Mouse (Mus musculus) neural tube, embryonic 14.5 days (tissue): ENCODE data around the gene Manbal. TPM values are rescaled to one million over a fixed set of nuclear protein-coding genes. Genes with fewer than 3 reads are reported as not detected.

Experiments used
- ATAC-seq: fragments of 200-750 bp; cut with Nextera tagmentation; 2 replicates; pipeline ENCODE4 v1.8.0; 2017; ENCODE audit warnings: low read depth, mild to moderate bottlenecking, moderate TSS enrichment, moderate library complexity
- H3K27ac ChIP-seq: fragments of 300-500 bp; sonication (generic); 2 replicates; pipeline ENCODE4 v1.5.1; 2014; ENCODE audit warnings: low read depth, mild to moderate bottlenecking, control low read depth, low read length, moderate library complexity, mixed read lengths
- H3K27me3 ChIP-seq: fragments of 300-500 bp; sonication (generic); 2 replicates; pipeline ENCODE4 v1.6.1; 2014; ENCODE audit warnings: low read length; ENCODE audit not compliant: control insufficient read depth, insufficient read depth
- H3K36me3 ChIP-seq: fragments of 300-500 bp; sonication (generic); 2 replicates; pipeline ENCODE4 v1.6.1; 2014; ENCODE audit warnings: low read length, mixed read lengths; ENCODE audit not compliant: control insufficient read depth, insufficient read depth
- H3K4me1 ChIP-seq: fragments of 300-500 bp; sonication (generic); 2 replicates; pipeline ENCODE4 v1.6.1; 2014; ENCODE audit warnings: low read length; ENCODE audit not compliant: control insufficient read depth, insufficient read depth
- H3K4me2 ChIP-seq: fragments of 300-500 bp; sonication (generic); 2 replicates; pipeline ENCODE4 v1.6.1; 2014; ENCODE audit warnings: mild to moderate bottlenecking, low read depth, low read length, control low read depth
- H3K4me3 ChIP-seq: fragments of 300-500 bp; sonication (generic); 2 replicates; pipeline ENCODE4 v1.5.1; 2014; ENCODE audit warnings: low read depth, low read length, control low read depth, mixed read lengths
- H3K9ac ChIP-seq: fragments of 300-500 bp; sonication (generic); replicated peaks from 2 replicates; pipeline ENCODE4 v1.6.1; 2014; ENCODE audit warnings: low read depth, mild to moderate bottlenecking, control low read depth, low read length, mixed read lengths
- H3K9me3 ChIP-seq: fragments of 300-500 bp; sonication (generic); 2 replicates; pipeline ENCODE4 v1.6.1; 2016; ENCODE audit warnings: low read length; ENCODE audit not compliant: control insufficient read depth
- WGBS: fragments of 180-500 bp; shearing (Covaris S2); extraction: QIAGEN DNeasy Blood & Tissue Kit; methylation state at CpG from one replicate; pipeline ENCODE4 v1.1.7; 2014; 5-methylcytosine and 5-hydroxymethylcytosine counted together
- polyA plus RNA-seq: library from polyadenylated mRNA; unstranded; fragments of >200 nt; fragmentation: Nextera tagmentation; extraction: Ambion mirVana; gene quantifications from 2 replicates; pipeline ENCODE4 v1.2.1, GENCODE M21; 2014

Manbal gene
- polyA plus RNA-seq, 1 experiment from 2014 or later, result 58.5 TPM

- peaks cover 20% of the 10 kb centered on the region for H3K4me1 ChIP-seq
- H3K36me3 ChIP-seq, result no peaks in the 10 kb centered on the region
- H3K4me2 ChIP-seq, result no peak overlapping the region
- no peak overlapping the region for H3K4me3 ChIP-seq
- 35% methylated on average over 5 of the region's 5 CpGs for WGBS
- no peak for ATAC-seq
- H3K27ac ChIP-seq, result no peak overlapping the region
- no peaks in the 10 kb centered on the region for H3K9me3 ChIP-seq
- H3K9ac ChIP-seq, result no peak overlapping the region
- H3K27me3 ChIP-seq, result no peaks in the 10 kb centered on the region
Measured at GRCm38 (mm10) chr2:157338663-157339062, 28.7 kb upstream of the Manbal start.

GRCm38 (mm10) chr2:157339532-157339931, 27.9 kb upstream of the Manbal start:
- peaks cover 20% of the 10 kb centered on the region for H3K4me1 ChIP-seq
- H3K4me2 ChIP-seq, result no peak overlapping the region
- H3K27me3 ChIP-seq, result no peaks in the 10 kb centered on the region
- WGBS, result 78% methylated on average over 7 of the region's 7 CpGs
- H3K4me3 ChIP-seq, result no peak overlapping the region
- no peaks in the 10 kb centered on the region for H3K36me3 ChIP-seq
- H3K9ac ChIP-seq, result 0 out of 2 replicates have a peak overlapping the region, but pooled peaks have one; percentile 16
- peak overlapping the region; percentile 86 for H3K27ac ChIP-seq
- no peak for ATAC-seq
- no peaks in the 10 kb centered on the region for H3K9me3 ChIP-seq

GRCm38 (mm10) chr2:157340221-157340741, 27.1 kb upstream of the Manbal start:
- Histone ChIP-seq H3K36me3 (no peaks in the 10 kb centered on the region), H3K9ac (0 out of 2 replicates have a peak overlapping the region, but pooled peaks have one; percentile 16), H3K9me3 (no peaks in the 10 kb centered on the region), H3K27me3 (no peaks in the 10 kb centered on the region), H3K4me2 (no peak overlapping the region), H3K4me3 (no peak overlapping the region), H3K27ac (peak overlapping the region; percentile 86), H3K4me1 (peaks cover 20% of the 10 kb centered on the region)
- WGBS, result 15% methylated on average over 7 of the region's 7 CpGs
- peak; percentile 81 for ATAC-seq

GRCm38 (mm10) chr2:157341554-157342270, 25.7 kb upstream of the Manbal start:
- Histone ChIP-seq H3K9ac (peak overlapping the region; percentile 37), H3K4me2 (no peak overlapping the region), H3K27ac (peak overlapping the region; percentile 86), H3K4me3 (no peak overlapping the region), H3K36me3 (no peaks in the 10 kb centered on the region), H3K9me3 (no peaks in the 10 kb centered on the region), H3K27me3 (no peaks in the 10 kb centered on the region), H3K4me1 (peaks cover 20% of the 10 kb centered on the region)
- peak; percentile 70; the same call in 1 of the 2 replicates for ATAC-seq
- WGBS, result 39% methylated on average over 11 of the region's 11 CpGs

- no peak for ATAC-seq
- peaks cover 20% of the 10 kb centered on the region for H3K4me1 ChIP-seq
Measured at GRCm38 (mm10) chr2:157342328-157342926, 25.0 kb upstream of the Manbal start.

GRCm38 (mm10) chr2:157343337-157343736, 24.1 kb upstream of the Manbal start:
- 61% methylated on average over 6 of the region's 6 CpGs for WGBS
- Histone ChIP-seq H3K4me2 (no peak overlapping the region), H3K36me3 (no peaks in the 10 kb centered on the region), H3K27ac (peak overlapping the region; percentile 23; the same call in 1 of the 2 replicates), H3K27me3 (no peaks in the 10 kb centered on the region), H3K9ac (no peak overlapping the region), H3K4me1 (peaks cover 23% of the 10 kb centered on the region), H3K4me3 (no peak overlapping the region), H3K9me3 (no peaks in the 10 kb centered on the region)
- ATAC-seq, result no peak

More at GRCm38 (mm10) chr2:157342328-157342926, 25.0 kb upstream of the Manbal start:
- Histone ChIP-seq H3K4me2 (no peak overlapping the region), H3K36me3 (no peaks in the 10 kb centered on the region), H3K27me3 (no peaks in the 10 kb centered on the region), H3K27ac (peak overlapping the region; percentile 86), H3K9me3 (no peaks in the 10 kb centered on the region), H3K4me3 (no peak overlapping the region), H3K9ac (peak overlapping the region; percentile 37; the same call in 1 of the 2 replicates)
- WGBS, result 46% methylated on average over 5 of the region's 5 CpGs

- WGBS, result 31% methylated on average over 26 of the region's 26 CpGs
Measured at GRCm38 (mm10) chr2:157347361-157348159, 19.8 kb upstream of the Manbal start, which contains the start of gene Ghrh. Gene Ghrh (minus strand): TSS chr2:157347506.

GRCm38 (mm10) chr2:157349121-157349778, 18.1 kb upstream of the Manbal start:
- H3K36me3 ChIP-seq, result no peaks in the 10 kb centered on the region
- no peaks in the 10 kb centered on the region for H3K27me3 ChIP-seq
- H3K27ac ChIP-seq, result peak overlapping the region; percentile 81
- no peaks in the 10 kb centered on the region for H3K9me3 ChIP-seq
- H3K9ac ChIP-seq, result no peak overlapping the region
- no peak overlapping the region for H3K4me3 ChIP-seq
- peaks cover 15% of the 10 kb centered on the region for H3K4me1 ChIP-seq
- peak overlapping the region; percentile 8; the same call in 1 of the 2 replicates for H3K4me2 ChIP-seq
- WGBS, result 36% methylated on average over 12 of the region's 12 CpGs
- ATAC-seq, result peak; percentile 42; the same call in 1 of the 2 replicates

More at GRCm38 (mm10) chr2:157347361-157348159, 19.8 kb upstream of the Manbal start, which contains the start of gene Ghrh:
- H3K9me3 ChIP-seq, result no peaks in the 10 kb centered on the region
- peak within 1 kb of the TSS; percentile 93 for H3K27ac ChIP-seq
- H3K9ac ChIP-seq, result peak within 1 kb of the TSS; percentile 2; the same call in 1 of the 2 replicates
- H3K36me3 ChIP-seq, result no peaks in the 10 kb centered on the region
- H3K4me3 ChIP-seq, result no peak within 1 kb of the TSS
- H3K27me3 ChIP-seq, result no peaks in the 10 kb centered on the region
- ATAC-seq, result peak; percentile 68
- H3K4me2 ChIP-seq, result no peak within 1 kb of the TSS
- H3K4me1 ChIP-seq, result peaks cover 15% of the 10 kb centered on the region
